Mouse (Mus musculus) liver, embryonic 14.5 days (tissue): ENCODE data around the gene Loxl4. TPM values are rescaled to one million over a fixed set of nuclear protein-coding genes. Genes with fewer than 3 reads are reported as not detected.
A peak's percentile ranks its signal among the peaks of the same experiment; 100 is the strongest.

Source experiments
- ATAC-seq: fragments of 200-750 bp; cut with Nextera tagmentation; 2 replicates; pipeline ENCODE4 v1.8.0; 2017; ENCODE audit warnings: moderate number of reproducible peaks, mild to moderate bottlenecking, moderate library complexity; ENCODE audit not compliant: insufficient read depth
- DNase-seq, 3 experiments: peaks; one replicate each; pipeline ENCODE4 v3.0.0-alpha.2; 2012 to 2013; ENCODE audit warnings: low read depth in 3 of 3, low spot score in 3 of 3
- H3K27ac ChIP-seq: fragments of 300-500 bp; sonication (generic); 2 replicates; pipeline ENCODE4 v1.5.1; 2014; ENCODE audit warnings: moderate library complexity, mild to moderate bottlenecking, control low read depth, inconsistent platforms
- H3K27me3 ChIP-seq: fragments of 300-500 bp; sonication (generic); 2 replicates; pipeline ENCODE4 v1.6.1; 2014; ENCODE audit warnings: mild to moderate bottlenecking, low read length, moderate library complexity; ENCODE audit not compliant: control insufficient read depth, insufficient read depth
- H3K36me3 ChIP-seq: fragments of 300-500 bp; sonication (generic); replicated peaks from 2 replicates; pipeline ENCODE4 v1.6.1; 2014; ENCODE audit warnings: low read depth; ENCODE audit not compliant: control insufficient read depth, insufficient read depth
- H3K4me1 ChIP-seq, 2 experiments: fragments of 200-500 bp in 1 of 2; fragments of 300-500 bp in 1 of 2; sonication (generic) in 1 of 2; replicated peaks; 2 replicates each; pipeline ENCODE4 v1.6.1; 2012 to 2014; ENCODE audit warnings: antibody characterized with exemption in 1 of 2, inconsistent platforms in 1 of 2, low read length in 1 of 2; ENCODE audit not compliant: control insufficient read depth in 2 of 2, insufficient read depth in 2 of 2
- H3K4me2 ChIP-seq: fragments of 300-500 bp; sonication (generic); 2 replicates; pipeline ENCODE4 v1.6.1; 2014; ENCODE audit warnings: low read depth, mild to moderate bottlenecking, control low read depth, moderate library complexity
- H3K4me3 ChIP-seq, 2 experiments: fragments of 200-500 bp in 1 of 2; fragments of 300-500 bp in 1 of 2; sonication (generic) in 1 of 2; 2 replicates each; pipeline ENCODE4 v1.5.1; 2012 to 2014; ENCODE audit warnings: low read depth in 2 of 2, low read length in 2 of 2, mild to moderate bottlenecking in 2 of 2, control low read depth in 1 of 2, inconsistent platforms in 1 of 2, moderate library complexity in 1 of 2; ENCODE audit not compliant: insufficient read depth in 1 of 2
- H3K9ac ChIP-seq: fragments of 300-500 bp; sonication (generic); replicated peaks from 2 replicates; pipeline ENCODE4 v1.6.1; 2014; ENCODE audit warnings: mild to moderate bottlenecking, control low read depth, moderate library complexity
- H3K9me3 ChIP-seq: fragments of 300-500 bp; sonication (generic); 2 replicates; pipeline ENCODE4 v1.6.1; 2016; ENCODE audit warnings: low read length, mixed read lengths; ENCODE audit not compliant: control insufficient read depth
- CTCF ChIP-seq: IDR thresholded peaks from 2 replicates; pipeline ENCODE4 v1.5.1; 2016; ENCODE audit warnings: antibody characterized with exemption, low read depth, control low read depth
- EP300 ChIP-seq: IDR thresholded peaks from 2 replicates; pipeline ENCODE4 v1.6.1; 2016; ENCODE audit warnings: antibody characterized with exemption, low read depth
- WGBS: fragments of 180-500 bp; shearing (Covaris S2); extraction: QIAGEN DNeasy Blood & Tissue Kit; methylation state at CpG from one replicate; pipeline ENCODE4 v1.1.7; 2014; ENCODE audit not compliant: insufficient replicate concordance; 5-methylcytosine and 5-hydroxymethylcytosine counted together
- polyA plus RNA-seq, 2 experiments: library from polyadenylated mRNA; depleted of rRNA in 1 of 2; stranded (reverse) in 1 of 2; unstranded in 1 of 2; fragments of >200 nt; fragmentation: Nextera tagmentation in 1 of 2; extraction: Ambion mirVana in 1 of 2; gene quantifications; 2 replicates each; pipeline versions ENCODE4 v1.2.1 to v1.2.3; 2012 to 2014

The Loxl4 gene
- 0.03 and 0.06 TPM in 2 replicates for polyA plus RNA-seq (2012; rRNA removed)
- 0.05 and 0.06 TPM in 2 replicates for polyA plus RNA-seq (2014; fragmentation: Nextera tagmentation; extraction: Ambion mirVana)

DNA sequence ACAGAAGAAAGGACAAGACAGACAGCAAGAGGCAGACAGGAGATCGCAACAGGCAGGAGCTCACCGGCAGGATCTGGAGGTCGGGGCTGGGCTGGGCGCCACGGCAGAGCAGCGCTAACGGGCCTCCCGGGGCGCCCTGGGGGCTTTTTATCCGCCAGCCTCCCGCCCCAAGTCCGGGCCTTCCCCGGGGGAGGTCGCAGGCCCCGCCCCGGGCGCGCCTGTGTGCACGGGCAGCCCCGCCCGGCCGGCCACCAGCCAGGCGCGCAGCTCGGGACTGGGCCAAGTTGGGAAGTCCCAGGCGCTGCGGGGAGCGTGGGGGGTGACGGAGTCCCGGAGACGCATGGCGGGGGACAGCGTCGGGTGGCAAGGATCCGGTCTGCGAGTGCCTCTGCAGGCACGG, at the start of gene Loxl4:
Gene Loxl4 (minus strand): TSS at position 160 of the 400 bp plus-strand sequence.
- H3K9me3 ChIP-seq: no peaks in the 10 kb centered on the region
- H3K4me2 ChIP-seq: peak within 1 kb of the TSS; percentile 44
- H3K27ac ChIP-seq: no peak within 1 kb of the TSS
- ATAC-seq (no peak), DNase-seq (no peak)
- H3K4me1 ChIP-seq: no peaks in the 10 kb centered on the region; a peak in 1 of 4 replicates
- TF ChIP-seq EP300: no peak
- TF ChIP-seq CTCF: no peak
- peak within 1 kb of the TSS; percentile 29 to 31; a peak in 2 of 4 replicates for H3K4me3 ChIP-seq
- WGBS: under 1% methylated on average over 34 of the region's 37 CpGs
- peaks cover 22% of the 10 kb centered on the region for H3K27me3 ChIP-seq
- no peak within 1 kb of the TSS for H3K9ac ChIP-seq
- H3K36me3 ChIP-seq: no peaks in the 10 kb centered on the region

DNA sequence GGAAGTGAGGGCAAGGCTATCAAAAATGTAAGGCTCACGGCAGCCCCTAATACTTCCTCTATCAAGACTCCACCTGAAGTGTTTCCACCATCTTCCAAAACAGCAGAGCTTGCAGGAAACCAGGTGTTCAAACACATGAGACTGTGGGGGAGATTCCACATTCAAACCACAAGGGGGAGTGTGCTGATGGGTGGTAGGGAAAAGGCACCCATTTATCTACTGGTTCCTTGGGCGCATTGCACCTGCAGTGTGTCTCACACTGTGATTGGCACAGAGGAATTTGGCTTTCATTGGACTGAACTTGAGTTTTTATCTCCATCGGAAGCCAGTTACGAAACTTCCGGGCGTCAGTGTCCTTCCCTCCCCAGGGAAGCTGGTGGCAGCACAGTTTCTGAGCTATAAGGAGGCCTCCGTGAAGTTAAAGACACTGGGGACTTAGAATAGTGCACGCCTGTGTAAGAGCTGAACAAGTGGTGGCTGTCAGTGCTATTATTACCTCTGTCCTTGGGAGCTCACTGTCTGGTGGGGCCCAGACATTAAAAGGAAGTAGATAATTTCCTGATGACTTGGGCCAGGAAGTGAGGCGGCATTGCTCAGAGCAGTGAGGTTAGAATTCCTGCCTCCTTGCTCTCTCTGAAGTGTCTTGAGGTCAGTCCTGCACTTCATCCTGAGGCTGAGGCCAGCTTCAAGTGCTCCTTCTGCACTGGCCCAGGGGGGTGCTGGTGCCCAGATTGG, 49.0 kb upstream of the Loxl4 start:
- no peak overlapping the region for H3K9ac ChIP-seq
- DNase-seq (no peak), ATAC-seq (no peak; the same call in 1 of the 2 replicates)
- no peak overlapping the region for H3K4me3 ChIP-seq
- H3K4me1 ChIP-seq: peaks cover 0 to 9% of the 10 kb centered on the region in 2 experiments; a peak in 2 of 4 replicates
- TF ChIP-seq EP300 (no peak), CTCF (peak; percentile 57)
- no peaks in the 10 kb centered on the region for H3K27me3 ChIP-seq
- H3K4me2 ChIP-seq: no peak overlapping the region
- no peaks in the 10 kb centered on the region for H3K36me3 ChIP-seq
- no peak overlapping the region for H3K27ac ChIP-seq
- H3K9me3 ChIP-seq: no peaks in the 10 kb centered on the region
- WGBS: 16% methylated on average over 9 of the region's 9 CpGs

DNA sequence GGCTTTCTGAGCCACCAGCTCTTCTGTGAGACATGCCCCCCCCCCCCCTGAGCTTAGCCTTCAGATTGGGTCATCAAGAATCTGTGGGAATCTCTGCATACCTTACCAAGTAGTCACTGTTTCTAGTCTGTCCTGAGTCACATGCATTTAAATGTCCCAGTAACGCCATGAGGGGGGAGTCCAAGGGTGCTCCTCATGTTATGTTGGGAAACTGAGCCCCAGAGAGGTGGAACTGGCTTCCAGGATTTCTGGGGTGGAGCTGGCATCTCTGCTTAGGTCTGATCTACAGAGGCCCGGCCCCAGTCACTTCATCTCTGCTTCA, 47.6 kb upstream of the Loxl4 start:
- ATAC-seq: no peak
- Histone ChIP-seq H3K4me3 (no peak overlapping the region), H3K36me3 (no peaks in the 10 kb centered on the region), H3K9me3 (no peaks in the 10 kb centered on the region), H3K4me2 (no peak overlapping the region), H3K4me1 (peaks cover 0 to 9% of the 10 kb centered on the region in 2 experiments; a peak in 2 of 4 replicates), H3K27ac (no peak overlapping the region), H3K27me3 (no peaks in the 10 kb centered on the region), H3K9ac (no peak overlapping the region)
- DNase-seq: no peak
- 72% methylated on average over 2 of the region's 2 CpGs for WGBS
- TF ChIP-seq CTCF (no peak), EP300 (no peak)

DNA sequence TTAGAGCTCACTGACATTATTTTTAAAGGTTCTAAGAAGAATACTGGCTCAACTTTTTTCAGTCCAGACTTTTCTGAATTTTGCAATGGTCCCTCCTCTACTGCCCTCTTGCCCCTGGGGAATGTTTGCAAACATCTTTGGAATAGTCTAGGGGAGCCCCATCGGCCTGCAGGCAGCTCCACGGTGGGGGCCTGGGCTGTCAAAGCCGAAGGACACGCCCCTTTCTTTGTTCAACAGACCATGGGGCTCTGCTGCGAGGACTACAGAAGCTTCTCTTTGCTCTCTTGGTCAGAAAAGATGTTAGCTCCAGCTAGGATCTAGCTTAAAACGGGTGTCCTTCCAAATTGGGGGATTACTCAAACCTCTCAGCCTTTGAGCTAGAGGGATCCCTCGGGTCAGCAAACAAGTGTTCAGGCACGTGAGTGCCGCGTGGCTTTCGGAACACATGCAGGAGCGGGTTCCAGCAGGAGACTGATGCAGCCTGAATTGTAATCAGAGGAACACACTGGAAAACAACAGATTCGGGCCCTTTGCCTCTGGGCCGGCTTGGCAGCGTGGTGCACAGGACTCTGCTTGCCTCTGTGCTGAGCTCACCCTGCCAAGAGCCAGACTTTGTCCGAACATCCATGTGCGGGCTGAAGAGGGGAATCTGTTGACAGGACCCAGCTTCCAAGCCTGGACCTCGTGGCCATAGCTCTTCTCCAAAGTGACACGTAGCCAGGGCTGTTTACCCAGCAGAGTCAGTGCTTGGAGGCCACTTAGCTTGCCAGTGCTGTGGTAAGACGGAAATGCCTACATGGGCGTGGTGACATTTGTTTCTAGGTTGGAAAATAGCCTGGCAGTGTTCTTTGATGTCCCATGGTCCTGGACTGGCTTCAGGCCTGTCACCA, 47.0 kb upstream of the Loxl4 start:
- ATAC-seq: no peak
- Histone ChIP-seq H3K9me3 (no peaks in the 10 kb centered on the region), H3K36me3 (no peaks in the 10 kb centered on the region), H3K27ac (no peak overlapping the region), H3K9ac (no peak overlapping the region), H3K27me3 (no peaks in the 10 kb centered on the region), H3K4me2 (no peak overlapping the region), H3K4me1 (peaks cover 0 to 9% of the 10 kb centered on the region in 2 experiments; a peak in 2 of 4 replicates), H3K4me3 (no peak overlapping the region)
- TF ChIP-seq EP300 (no peak), CTCF (no peak)
- WGBS: 59% methylated on average over 21 of the region's 21 CpGs
- DNase-seq: no peak
